Mouse (Mus musculus) hindbrain, embryonic 14.5 days (tissue): Measurements from ENCODE around the gene Ube2d3. TPM values are rescaled to one million over a fixed set of nuclear protein-coding genes. Genes with fewer than 3 reads are reported as not detected.

Source experiments
- ATAC-seq: fragments of 200-750 bp; cut with Nextera tagmentation; 2 replicates; pipeline ENCODE4 v1.8.0; 2017; ENCODE audit warnings: moderate number of reproducible peaks, mild to moderate bottlenecking, moderate TSS enrichment, moderate library complexity; ENCODE audit not compliant: low FRiP score
- DNase-seq: peaks from one replicate; pipeline ENCODE4 v3.0.0-alpha.2; 2015; ENCODE audit warnings: low spot score
- H3K27ac ChIP-seq: fragments of 300-500 bp; sonication (generic); 2 replicates; pipeline ENCODE4 v1.5.1; 2014; ENCODE audit warnings: mild to moderate bottlenecking, moderate library complexity
- H3K27me3 ChIP-seq: fragments of 300-500 bp; sonication (generic); 2 replicates; pipeline ENCODE4 v1.6.1; 2014; ENCODE audit warnings: mild to moderate bottlenecking, low read length, mixed read lengths; ENCODE audit not compliant: control insufficient read depth, insufficient read depth
- H3K36me3 ChIP-seq: fragments of 300-500 bp; sonication (generic); replicated peaks from 2 replicates; pipeline ENCODE4 v1.6.1; 2014; ENCODE audit not compliant: control insufficient read depth, insufficient read depth
- H3K4me1 ChIP-seq: fragments of 300-500 bp; sonication (generic); replicated peaks from 2 replicates; pipeline ENCODE4 v1.6.1; 2014; ENCODE audit warnings: antibody characterized with exemption, low read length, mixed read lengths; ENCODE audit not compliant: control insufficient read depth, insufficient read depth
- H3K4me2 ChIP-seq: fragments of 300-500 bp; sonication (generic); replicated peaks from 2 replicates; pipeline ENCODE4 v1.6.1; 2014; ENCODE audit warnings: mild to moderate bottlenecking, moderate library complexity
- H3K4me3 ChIP-seq: fragments of 300-500 bp; sonication (generic); replicated peaks from 2 replicates; pipeline ENCODE4 v1.5.1; 2014; ENCODE audit warnings: mild to moderate bottlenecking, low read length
- H3K9ac ChIP-seq: fragments of 300-500 bp; sonication (generic); 2 replicates; pipeline ENCODE4 v1.6.1; 2014
- H3K9me3 ChIP-seq: fragments of 300-500 bp; sonication (generic); 2 replicates; pipeline ENCODE4 v1.6.1; 2016; ENCODE audit warnings: low read length; ENCODE audit not compliant: control insufficient read depth
- WGBS: fragments of 180-500 bp; shearing (Covaris S2); extraction: QIAGEN DNeasy Blood & Tissue Kit; methylation state at CpG from one replicate; pipeline ENCODE4 v1.1.7; 2014; 5-methylcytosine and 5-hydroxymethylcytosine counted together
- polyA plus RNA-seq: library from polyadenylated mRNA; unstranded; fragments of >200 nt; fragmentation: Nextera tagmentation; extraction: Ambion mirVana; gene quantifications from 2 replicates; pipeline ENCODE4 v1.2.1, GENCODE M21; 2014

Gene Ube2d3
- polyA plus RNA-seq, 1 experiment from 2014 or later = 403 TPM

GRCm38 (mm10) chr3:135422856-135423607 lies 14.9 kb upstream of the Ube2d3 start:
- WGBS = under 1% methylated on average over 97 of the region's 103 CpGs
- H3K27ac ChIP-seq = peak overlapping the region; percentile 99
- no peaks in the 10 kb centered on the region for H3K36me3 ChIP-seq
- H3K4me2 ChIP-seq = peak overlapping the region; percentile 82
- H3K4me3 ChIP-seq = peak overlapping the region; percentile 76
- H3K4me1 ChIP-seq = peaks cover 20% of the 10 kb centered on the region; the same call in 1 of the 2 replicates
- H3K27me3 ChIP-seq = no peaks in the 10 kb centered on the region
- peak; percentile 91 for DNase-seq
- peak; percentile 98 for ATAC-seq
- peak overlapping the region; percentile 86 for H3K9ac ChIP-seq
- no peaks in the 10 kb centered on the region for H3K9me3 ChIP-seq

- no peak for DNase-seq
- Histone ChIP-seq H3K4me3 (peak within 1 kb of the TSS; percentile 76), H3K4me1 (peaks cover 20% of the 10 kb centered on the region; the same call in 1 of the 2 replicates), H3K27me3 (no peaks in the 10 kb centered on the region), H3K9me3 (no peaks in the 10 kb centered on the region), H3K36me3 (no peaks in the 10 kb centered on the region), H3K9ac (peak within 1 kb of the TSS; percentile 86), H3K4me2 (peak within 1 kb of the TSS; percentile 82), H3K27ac (peak within 1 kb of the TSS; percentile 99)
- 2% methylated on average over 8 of the region's 8 CpGs for WGBS
- peak; percentile 31 for ATAC-seq
These were observed 14.2 kb upstream of the Ube2d3 start, which contains the start of gene Cisd2 for GRCm38 (mm10) chr3:135423608-135424212. TSS of gene Cisd2 (minus strand) at chr3:135423925.

- Histone ChIP-seq H3K9me3 (no peaks in the 10 kb centered on the region), H3K27ac (peak overlapping the region; percentile 94), H3K4me2 (peak overlapping the region; percentile 62), H3K36me3 (no peaks in the 10 kb centered on the region; the same call in 1 of the 2 replicates), H3K27me3 (no peaks in the 10 kb centered on the region), H3K4me3 (peak overlapping the region; percentile 82), H3K9ac (peak overlapping the region; percentile 75), H3K4me1 (peaks cover 25% of the 10 kb centered on the region)
- ATAC-seq = no peak
- no peak for DNase-seq
- 37% methylated on average over 14 of the region's 14 CpGs for WGBS
These were observed 890 bp upstream of the Ube2d3 start for GRCm38 (mm10) chr3:135436901-135437616.

- Histone ChIP-seq H3K27ac (peak overlapping the region; percentile 98), H3K9ac (peak overlapping the region; percentile 90), H3K4me3 (peak overlapping the region; percentile 82), H3K4me1 (peaks cover 35% of the 10 kb centered on the region), H3K9me3 (no peaks in the 10 kb centered on the region), H3K4me2 (peak overlapping the region; percentile 93; the same call in 1 of the 2 replicates), H3K27me3 (no peaks in the 10 kb centered on the region), H3K36me3 (peaks cover 7% of the 10 kb centered on the region)
- WGBS = under 1% methylated on average over 40 of the region's 50 CpGs
- DNase-seq (peak; percentile 94), ATAC-seq (peak; percentile 82)
These were observed 573 bp downstream of the Ube2d3 start for GRCm38 (mm10) chr3:135438531-135438912.

- Histone ChIP-seq H3K36me3 (peaks cover 11% of the 10 kb centered on the region), H3K4me2 (peak overlapping the region; percentile 93), H3K4me3 (peak overlapping the region; percentile 82), H3K4me1 (peaks cover 35% of the 10 kb centered on the region), H3K9ac (peak overlapping the region; percentile 90), H3K27ac (peak overlapping the region; percentile 98), H3K9me3 (no peaks in the 10 kb centered on the region), H3K27me3 (no peaks in the 10 kb centered on the region)
- DNase-seq = peak; percentile 75
- peak; percentile 65 for ATAC-seq
- under 1% methylated on average over 43 of the region's 76 CpGs for WGBS
These were observed 1.1 kb downstream of the Ube2d3 start for GRCm38 (mm10) chr3:135438913-135439531.

- H3K4me3 ChIP-seq = peak overlapping the region; percentile 82
- DNase-seq = no peak
- H3K27ac ChIP-seq = peak overlapping the region; percentile 98
These were observed 1.7 kb downstream of the Ube2d3 start for GRCm38 (mm10) chr3:135439651-135440050.

GRCm38 (mm10) chr3:135440221-135440620 lies 2.3 kb downstream of the Ube2d3 start:
- H3K9me3 ChIP-seq = no peaks in the 10 kb centered on the region
- H3K4me1 ChIP-seq = peaks cover 35% of the 10 kb centered on the region
- peaks cover 16% of the 10 kb centered on the region for H3K36me3 ChIP-seq
- H3K27ac ChIP-seq = no peak overlapping the region; the same call in 1 of the 2 replicates
- DNase-seq = no peak
- peak overlapping the region; percentile 82 for H3K4me3 ChIP-seq
- peak overlapping the region; percentile 90 for H3K9ac ChIP-seq
- ATAC-seq = no peak
- H3K27me3 ChIP-seq = no peaks in the 10 kb centered on the region
- 32% methylated on average over 7 of the region's 7 CpGs for WGBS
- H3K4me2 ChIP-seq = peak overlapping the region; percentile 93

More at GRCm38 (mm10) chr3:135439651-135440050, 1.7 kb downstream of the Ube2d3 start:
- Histone ChIP-seq H3K27me3 (no peaks in the 10 kb centered on the region), H3K36me3 (peaks cover 12% of the 10 kb centered on the region), H3K9ac (peak overlapping the region; percentile 90), H3K4me1 (peaks cover 35% of the 10 kb centered on the region), H3K4me2 (peak overlapping the region; percentile 93), H3K9me3 (no peaks in the 10 kb centered on the region)
- no peak for ATAC-seq
- 3% methylated on average over 15 of the region's 15 CpGs for WGBS

GRCm38 (mm10) chr3:135440621-135441020 lies 2.7 kb downstream of the Ube2d3 start:
- H3K4me1 ChIP-seq = peaks cover 35% of the 10 kb centered on the region
- H3K36me3 ChIP-seq = peaks cover 16% of the 10 kb centered on the region
- no peak for ATAC-seq
- 55% methylated on average over 10 of the region's 10 CpGs for WGBS
- H3K4me2 ChIP-seq = peak overlapping the region; percentile 93
- H3K9ac ChIP-seq = peak overlapping the region; percentile 90
- no peaks in the 10 kb centered on the region for H3K27me3 ChIP-seq
- H3K27ac ChIP-seq = no peak overlapping the region
- peak overlapping the region; percentile 82 for H3K4me3 ChIP-seq
- DNase-seq = no peak
- H3K9me3 ChIP-seq = no peaks in the 10 kb centered on the region
